Mouse (Mus musculus) kidney, postnatal 4 days (tissue): ENCODE measurements at regions not wholly inside any gene's neighbourhood (a gene's known extent, or its start where the extent isn't known, plus 50 kb on each side); places are given as distances from the start of the nearest gene placed in this dataset.
A peak's percentile ranks its signal among the peaks of the same experiment; 100 is the strongest.

ENCODE experiments used
- DNase-seq, 2 experiments: peaks; one replicate each; pipeline ENCODE4 v3.0.0; 2021; ENCODE audit warnings: mixed read lengths in 2 of 2

GRCm38 (mm10) chr17:15193831-15194230 is 152.5 kb upstream of the Gm3448 start:
- DNase-seq: no peak

- peak; percentile 18 to 41 for DNase-seq
These were observed 151.5 kb upstream of the Gm3448 start for GRCm38 (mm10) chr17:15192840-15193239.

- DNase-seq: peak; percentile 22 to 42
These were observed 143.9 kb upstream of the Gm3448 start for GRCm38 (mm10) chr17:15185217-15185616.

- DNase-seq: no peak
These were observed 142.5 kb upstream of the Gm3448 start for GRCm38 (mm10) chr17:15183800-15184199.

DNA sequence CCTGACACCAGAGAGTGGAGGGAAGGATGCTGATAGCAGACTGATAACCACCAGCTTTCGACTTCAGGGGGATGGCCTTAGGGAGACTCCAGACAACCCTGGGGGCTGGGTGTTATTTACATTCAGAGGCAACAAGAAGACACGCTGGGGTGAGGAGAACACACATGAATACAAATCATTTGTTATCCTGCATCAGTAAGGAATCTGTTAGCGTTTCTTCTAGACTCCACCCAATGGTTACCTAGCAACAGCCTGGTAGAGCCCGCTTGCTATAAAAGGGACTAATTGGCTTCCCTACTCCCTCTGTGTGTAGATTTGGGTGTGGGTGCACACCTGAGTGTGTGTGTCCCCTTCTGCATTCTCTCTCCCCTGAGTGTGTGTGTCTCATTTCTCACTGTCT is 140.8 kb upstream of the Gm3448 start:
- no peak for DNase-seq

GRCm38 (mm10) chr17:15180223-15180860 is 139.0 kb upstream of the Gm3448 start:
- DNase-seq: no peak

DNA sequence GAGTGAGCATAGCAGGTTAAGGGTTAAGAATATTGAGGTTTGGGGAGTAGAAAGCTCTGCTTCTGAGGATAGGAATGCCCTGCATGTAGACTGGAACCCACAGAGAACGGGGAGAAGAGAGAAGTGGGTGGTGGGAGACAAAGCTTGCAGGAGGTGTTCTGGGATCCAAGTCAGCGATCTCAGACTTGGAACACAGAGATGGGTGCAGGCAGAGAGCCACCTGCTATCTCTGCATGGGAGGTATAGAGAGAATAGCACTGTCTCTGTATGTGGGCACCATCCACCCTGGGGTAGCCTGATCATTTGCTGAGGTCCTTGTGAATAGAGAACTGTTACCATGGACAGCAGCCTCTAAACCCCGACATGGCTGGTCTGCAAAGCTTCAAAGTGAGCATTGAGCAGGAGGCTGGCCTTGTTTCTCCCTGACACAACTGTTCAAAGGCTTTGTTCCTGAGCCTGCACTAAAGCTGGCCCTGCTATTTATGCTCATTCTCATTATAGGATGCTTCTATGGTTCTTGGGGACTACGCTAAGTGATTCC is 138.1 kb upstream of the Gm3448 start:
- peak in 1 of 2 experiments; percentile 28 for DNase-seq

- DNase-seq: no peak
These were observed 136.1 kb upstream of the Gm3448 start for GRCm38 (mm10) chr17:15177390-15177789.

GRCm38 (mm10) chr17:15174354-15174953 is 133.1 kb upstream of the Gm3448 start:
- DNase-seq: peak; percentile 20 to 45

DNA sequence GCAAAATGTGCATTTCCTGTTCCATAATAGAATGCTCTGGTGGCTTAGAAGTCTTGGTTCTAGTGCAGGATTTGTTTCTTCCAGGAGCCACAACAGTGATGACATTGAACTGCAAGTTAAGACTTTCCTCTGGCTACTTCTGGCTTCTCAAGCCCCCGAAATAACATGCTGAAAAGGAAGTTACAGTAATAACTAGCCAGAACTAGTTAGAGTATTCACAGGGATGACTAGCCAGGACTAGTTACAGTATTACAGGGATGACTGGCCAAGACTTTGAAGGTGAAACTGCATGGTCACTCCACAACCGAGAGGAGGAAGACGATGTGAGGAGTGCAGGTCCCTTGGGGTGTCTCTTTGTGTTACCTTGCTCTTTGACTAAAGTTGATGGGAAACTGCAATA is 126.6 kb upstream of the Gm3448 start:
- no peak for DNase-seq

- peak in 1 of 2 experiments; percentile 31 for DNase-seq
These were observed 116.5 kb upstream of the Gm3448 start for GRCm38 (mm10) chr17:15157693-15158333.

- peak; percentile 28 to 38 for DNase-seq
These were observed 111.8 kb upstream of the Gm3448 start for GRCm38 (mm10) chr17:15152996-15153735.

DNA sequence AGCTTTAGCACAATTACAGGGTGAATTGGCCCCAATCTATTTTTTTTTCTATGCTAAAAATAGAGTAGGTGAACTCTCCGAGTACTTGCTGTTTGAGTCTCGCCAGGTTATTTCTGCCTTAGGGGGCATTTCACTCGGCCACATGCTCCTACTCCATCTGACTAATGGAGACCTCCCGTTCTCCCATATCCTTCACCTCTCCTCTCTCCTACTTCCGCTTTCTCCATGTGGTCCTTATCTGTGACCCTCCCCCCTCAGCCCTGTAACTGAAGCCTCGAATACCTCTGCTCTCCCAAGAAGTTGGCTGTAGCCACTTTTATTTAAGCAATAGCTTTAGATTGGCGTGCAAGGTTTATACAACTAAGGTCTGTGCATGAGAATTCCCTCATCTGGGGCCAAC is 111.1 kb upstream of the Gm3448 start:
- DNase-seq: no peak

DNA sequence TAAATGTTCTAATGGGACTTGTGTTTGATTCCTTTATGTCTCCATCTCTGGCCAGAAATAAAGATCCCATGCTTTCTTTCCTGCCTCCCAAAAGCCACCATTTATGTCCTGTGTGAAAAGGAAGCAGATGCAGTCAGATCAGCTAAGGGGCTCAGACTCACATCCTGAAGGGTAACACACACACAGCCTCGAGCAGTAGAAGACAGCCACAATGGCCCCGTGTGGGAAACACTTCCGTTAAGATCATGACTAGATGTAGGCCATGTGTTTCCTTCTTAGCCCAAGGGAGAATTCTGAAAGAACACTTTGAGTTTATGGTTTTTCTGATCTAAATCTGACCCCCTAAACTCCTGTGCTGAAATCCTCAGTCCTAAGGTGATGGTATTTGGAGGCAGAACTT is 110.4 kb upstream of the Gm3448 start:
- DNase-seq: no peak

DNA sequence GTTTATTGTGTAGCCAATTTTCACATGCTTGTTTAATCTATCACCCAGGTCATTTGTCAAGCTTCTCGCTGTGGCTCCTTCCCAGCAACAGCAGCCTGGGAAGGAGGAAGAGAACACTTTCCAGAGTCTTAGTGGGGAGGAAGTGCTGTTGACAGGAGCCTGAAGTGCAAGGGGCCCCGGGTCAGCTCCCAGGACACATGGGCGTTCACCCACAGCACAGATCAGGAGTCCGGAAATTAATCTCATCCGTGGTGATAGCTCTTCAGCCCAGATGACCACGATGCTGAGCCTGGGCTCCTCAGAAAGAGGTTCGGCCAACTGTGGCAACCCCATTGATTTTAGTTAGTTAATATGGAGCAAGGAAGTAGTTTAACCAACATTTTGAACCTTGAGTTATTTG is 105.3 kb upstream of the Gm3448 start:
- DNase-seq: peak; percentile 26 to 43

DNA sequence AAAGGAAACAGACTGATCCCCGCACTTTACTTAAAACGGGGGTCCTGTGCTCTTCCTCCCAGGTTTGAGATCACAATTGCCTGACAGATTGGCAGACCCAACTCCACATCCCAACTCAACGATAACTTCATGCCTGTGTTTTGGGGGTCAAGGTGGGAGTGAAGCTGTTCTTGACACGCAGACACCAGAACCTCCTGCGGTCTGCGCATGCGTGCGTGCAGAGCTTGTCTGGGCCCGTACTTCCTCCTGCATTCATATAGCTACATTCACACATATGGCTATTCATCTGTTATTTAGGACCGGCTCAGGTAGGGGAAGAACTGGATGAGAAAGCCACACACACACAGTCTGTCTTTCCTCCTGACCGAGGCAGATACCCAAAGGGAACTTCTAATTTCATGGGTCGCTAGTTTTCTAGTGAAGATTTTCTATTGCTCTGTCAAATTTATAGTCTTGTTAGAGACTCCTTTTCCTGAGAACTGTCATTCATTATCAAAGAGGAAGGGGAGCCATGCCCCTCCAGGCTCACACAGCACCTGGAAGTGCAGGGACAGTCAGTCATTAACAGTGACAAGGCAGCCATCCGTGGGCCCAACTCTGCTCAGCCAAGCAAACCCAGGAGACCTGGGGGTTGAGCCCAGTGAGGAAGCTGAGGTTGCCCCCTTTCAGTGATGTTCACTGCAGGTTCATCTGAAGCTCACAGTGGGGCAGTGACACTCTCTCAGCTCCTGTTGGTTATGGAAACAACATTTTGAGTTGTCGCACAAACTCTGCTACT is 104.0 kb upstream of the Gm3448 start:
- DNase-seq: peak; percentile 62 to 73

DNA sequence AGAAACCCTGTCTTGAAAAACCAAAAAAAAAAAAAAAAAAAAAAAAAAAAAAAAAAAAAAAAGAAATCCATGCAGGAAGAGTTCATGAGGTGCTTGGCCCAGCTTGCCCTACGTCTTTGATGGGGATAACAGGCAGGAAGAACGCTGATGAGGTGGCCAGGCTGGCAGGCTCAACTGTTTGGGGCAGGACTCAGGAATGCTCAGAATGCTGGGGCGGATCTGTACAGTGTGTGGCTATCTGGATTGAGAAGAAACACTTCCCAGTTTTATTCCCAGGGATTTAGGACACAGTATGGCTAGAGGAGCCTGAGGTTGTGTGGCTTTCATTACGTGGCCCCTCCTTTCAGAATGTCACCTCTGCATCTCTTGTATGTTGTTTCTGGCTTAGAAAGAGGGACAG is 99.1 kb upstream of the Gm3448 start:
- DNase-seq: no peak
